Mouse (Mus musculus) lung, adult 2 months (tissue): ENCODE data around the gene Nos2.

Source experiments
- CTCF ChIP-seq: fragments of 200-500 bp; IDR thresholded peaks from 2 replicates; pipeline ENCODE4 v1.5.1; 2011; ENCODE audit warnings: mild to moderate bottlenecking, low read length, control low read depth; ENCODE audit not compliant: insufficient read depth
- POLR2A ChIP-seq: fragments of 200-500 bp; IDR thresholded peaks from 2 replicates; pipeline ENCODE4 v1.6.1; 2011; ENCODE audit warnings: low read depth, mild to moderate bottlenecking, control low read depth, low read length, borderline replicate concordance; ENCODE audit errors: extremely low read depth

DNA sequence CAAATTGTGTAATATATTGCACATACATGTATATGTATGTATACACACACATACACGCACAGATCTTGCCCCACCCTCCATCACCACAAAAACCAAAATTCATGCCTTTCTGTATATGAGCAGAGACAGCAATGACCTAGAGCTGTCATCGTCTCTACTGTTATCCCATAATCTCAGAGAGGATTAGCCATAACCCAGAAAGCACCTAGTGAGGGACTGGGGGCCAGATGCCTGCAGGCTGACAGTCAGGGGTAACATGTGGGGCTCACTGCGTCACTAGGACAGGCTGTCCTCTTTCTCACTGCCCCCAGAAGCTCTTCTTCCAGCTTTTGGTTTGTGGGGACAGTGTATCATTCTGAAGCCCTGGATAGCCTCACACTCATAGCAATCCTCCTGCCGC is 81.3 kb downstream of the Nos2 start:
- TF ChIP-seq POLR2A (no peak), CTCF (no peak)
